Mouse (Mus musculus) stomach, postnatal 0 days (tissue): ENCODE measurements around the gene Nedd9.

Experiments
- CTCF ChIP-seq: IDR thresholded peaks from 2 replicates; pipeline ENCODE4 v1.5.1; 2016; ENCODE audit warnings: antibody characterized with exemption, low read depth, mild to moderate bottlenecking, moderate library complexity
- EP300 ChIP-seq: optimal IDR thresholded peaks from 2 replicates; pipeline ENCODE3; 2016; ENCODE audit warnings: antibody characterized with exemption

GRCm38 (mm10) chr13:41476216-41476615 lies 10.9 kb downstream of the Nedd9 start:
- no peak for TF ChIP-seq CTCF
- TF ChIP-seq EP300, result no peak
